Mouse (Mus musculus): ENCODE data around the gene 1700012B09Rik.

DNA sequence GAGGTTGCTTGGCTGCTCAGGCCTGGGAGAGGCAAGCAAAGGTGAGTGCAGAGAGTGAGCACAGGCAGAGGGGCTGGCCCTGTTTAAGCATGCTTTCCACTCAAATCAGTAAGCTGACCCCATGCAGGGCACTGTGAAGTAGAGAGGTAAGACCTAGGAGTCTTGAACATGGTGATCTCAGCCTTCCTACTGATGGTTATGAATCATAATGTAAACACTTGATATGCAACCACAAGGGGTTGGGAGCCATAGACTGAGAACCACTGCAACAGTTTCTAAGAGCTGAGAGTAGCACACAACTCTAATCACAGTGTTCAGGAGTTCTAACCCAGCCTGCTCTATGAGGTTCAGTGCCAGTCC is 52.5 kb downstream of the 1700012B09Rik start:
- TF ChIP-seq CTCF (IDR thresholded peaks at IDR 0.05; ENCODE audit: insufficient read depth, low read depth, low read length) (no peak), POLR2A (IDR thresholded peaks at IDR 0.05; ENCODE audit: insufficient read depth, low read depth, low read length) (no peak)
